Mouse (Mus musculus): ENCODE results near the gene Elf2. TPM values are rescaled to one million over a fixed set of nuclear protein-coding genes. Genes with fewer than 3 reads are reported as not detected.

Gene Elf2
- total RNA-seq, 2 experiments from 2014 or later: 48.5 to 51.8 TPM

DNA sequence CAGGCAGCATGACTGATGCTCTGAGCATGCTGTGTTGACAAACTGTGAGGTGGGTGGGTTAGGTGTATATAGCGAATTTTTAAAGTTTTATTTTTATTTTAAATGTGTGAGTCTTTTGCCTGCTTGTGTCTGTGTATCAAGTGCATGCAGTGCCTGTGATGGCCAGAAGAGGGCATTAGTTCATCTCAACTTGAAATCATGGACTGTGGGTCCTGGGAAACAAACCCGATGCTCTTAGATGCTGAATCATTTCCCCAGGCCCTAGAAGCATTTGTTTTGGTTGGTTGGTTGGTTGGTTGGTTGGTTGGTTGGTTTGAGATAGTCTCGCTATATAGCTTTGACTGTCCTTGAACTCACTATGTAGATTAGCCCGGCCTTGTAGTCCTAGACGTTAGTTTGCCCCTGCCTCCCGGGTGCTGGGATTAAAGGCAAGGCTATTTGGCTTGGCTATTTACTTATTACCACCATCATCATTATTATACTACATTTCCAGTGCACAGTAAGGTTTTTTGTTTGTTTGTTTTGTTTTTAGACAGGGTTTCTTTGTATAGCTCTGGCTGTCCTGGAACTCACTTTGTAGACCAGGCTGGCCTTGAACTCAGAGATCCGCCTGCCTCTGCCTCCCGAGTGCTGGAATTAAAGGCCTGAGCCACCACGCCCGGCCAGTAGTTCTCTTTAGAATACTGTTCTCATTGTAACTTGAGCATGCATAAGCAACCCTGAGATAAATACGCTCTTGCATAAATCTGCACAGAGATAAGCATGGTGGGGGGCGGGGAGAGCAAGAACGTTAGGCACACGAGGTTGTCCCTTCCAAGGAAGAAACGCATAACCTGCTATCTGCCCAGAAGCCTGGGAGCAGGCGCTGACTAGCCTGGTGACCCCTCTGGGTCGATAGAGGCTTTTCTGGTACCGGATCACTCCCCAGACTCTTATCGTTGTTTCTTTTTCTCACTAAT lies 35.1 kb upstream of the Elf2 start:
- peak; percentile 62 for TF ChIP-seq CTCF (IDR thresholded peaks at IDR 0.05)
- H3K27ac ChIP-seq: no peak overlapping the region
- intact Hi-C loops (cut with DNase I): loop anchor here (5.0 kb wide), 1 partner anchor 867 kb away; no protein-coding TSS in a partner anchor
- no peak for DNase-seq (ENCODE audit: extremely low spot score in 1 of 2, low spot score in 2 of 2)
- no peak overlapping the region for H3K4me3 ChIP-seq

DNA sequence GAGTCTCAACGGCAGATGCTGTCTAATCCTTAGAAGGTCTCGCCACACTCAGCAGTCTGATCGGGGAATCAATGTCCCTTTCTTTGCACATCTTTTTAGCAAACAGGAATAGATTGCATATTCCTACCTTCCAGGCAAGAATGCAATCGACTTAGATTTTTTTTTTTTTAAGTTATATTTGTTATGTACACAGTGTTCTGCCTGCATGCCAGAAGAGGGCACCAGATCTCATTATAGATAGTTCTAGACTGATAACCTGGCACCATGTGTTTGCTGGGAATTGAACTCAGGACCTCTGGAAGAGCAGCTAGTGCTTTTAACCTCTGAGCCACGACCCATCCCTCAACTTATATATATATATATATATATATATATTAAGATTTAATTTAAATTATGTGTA lies 33.1 kb upstream of the Elf2 start:
- no peak overlapping the region for H3K27ac ChIP-seq
- intact Hi-C loops (cut with DNase I): no loop called here
- TF ChIP-seq CTCF (IDR thresholded peaks at IDR 0.05): peak; percentile 15
- no peak overlapping the region for H3K4me3 ChIP-seq
- no peak for DNase-seq (ENCODE audit: extremely low spot score in 1 of 2, low spot score in 2 of 2)

DNA sequence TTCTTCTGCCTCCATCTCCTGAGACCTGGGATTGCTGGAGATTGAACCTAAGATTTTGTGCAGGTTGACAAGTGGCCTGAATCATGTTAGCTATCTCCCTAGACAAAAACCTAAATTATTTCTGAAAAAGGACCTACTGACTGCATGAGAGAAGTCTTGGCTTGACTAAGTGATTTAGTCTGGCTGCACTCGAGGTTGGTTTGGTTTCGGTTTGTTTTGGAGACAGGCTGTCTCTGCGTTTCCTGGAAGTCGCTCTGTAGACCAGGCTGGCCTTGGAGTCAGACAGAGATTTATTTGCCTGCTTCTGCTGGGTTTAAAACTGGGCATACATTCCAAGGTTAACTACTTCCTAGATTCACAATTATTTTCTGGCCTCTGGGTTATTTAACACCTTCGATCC lies 32.4 kb upstream of the Elf2 start:
- H3K27ac ChIP-seq: no peak overlapping the region
- DNase-seq (ENCODE audit: extremely low spot score in 1 of 2, low spot score in 2 of 2): no peak
- intact Hi-C loops (cut with DNase I): no loop called here
- TF ChIP-seq CTCF (IDR thresholded peaks at IDR 0.05): no peak
- no peak overlapping the region for H3K4me3 ChIP-seq

DNA sequence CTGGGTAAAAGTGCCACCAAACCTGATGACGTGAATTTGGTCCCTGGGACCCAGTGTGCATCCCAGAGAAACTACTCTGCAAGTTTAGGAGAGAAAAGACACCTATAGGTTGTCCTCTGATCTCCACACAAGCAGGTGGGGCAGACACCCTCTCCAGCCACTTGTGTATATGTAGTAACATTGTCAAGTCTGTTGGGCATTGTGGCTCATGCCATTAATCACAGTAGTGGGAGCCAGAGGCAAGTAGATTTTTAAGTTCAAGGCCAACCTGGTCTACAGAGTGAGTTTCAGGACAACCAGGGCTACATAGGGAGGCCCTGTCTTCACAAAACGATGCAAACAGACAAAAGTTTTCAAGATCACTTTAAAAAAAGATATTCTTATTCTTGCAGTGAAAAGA lies 31.4 kb upstream of the Elf2 start:
- no peak for DNase-seq (ENCODE audit: extremely low spot score in 1 of 2, low spot score in 2 of 2)
- Histone ChIP-seq H3K4me3 (no peak overlapping the region), H3K27ac (no peak overlapping the region)
- no peak for TF ChIP-seq CTCF (IDR thresholded peaks at IDR 0.05)
- intact Hi-C loops (cut with DNase I): no loop called here

DNA sequence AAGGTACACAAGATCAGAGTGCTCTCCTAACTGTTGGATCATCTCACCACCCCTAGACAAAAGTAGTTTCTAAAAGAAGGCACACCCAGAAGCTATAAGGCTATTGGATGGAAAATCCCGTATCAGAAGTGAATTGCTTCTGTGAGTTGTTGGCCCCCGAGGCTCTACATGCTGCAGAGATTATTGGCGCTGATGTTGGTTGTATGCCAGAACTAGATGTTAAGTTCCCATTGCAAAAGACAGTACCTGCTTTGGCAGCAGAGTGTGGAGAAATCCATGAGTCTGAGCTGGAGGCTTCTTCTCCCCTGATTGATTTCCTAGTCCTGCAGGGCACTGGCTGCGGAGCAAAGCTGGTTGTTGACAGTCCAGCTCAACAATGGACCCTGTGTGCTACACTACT lies 27.5 kb upstream of the Elf2 start:
- Histone ChIP-seq H3K27ac (no peak overlapping the region), H3K4me3 (no peak overlapping the region)
- TF ChIP-seq CTCF (IDR thresholded peaks at IDR 0.05): no peak
- no peak for DNase-seq (ENCODE audit: extremely low spot score in 1 of 2, low spot score in 2 of 2)
- intact Hi-C loops (cut with DNase I): loop anchor here (5.0 kb wide), 2 partner anchors 39 to 241 kb away; partner anchors contain the start of gene Ndufc1

DNA sequence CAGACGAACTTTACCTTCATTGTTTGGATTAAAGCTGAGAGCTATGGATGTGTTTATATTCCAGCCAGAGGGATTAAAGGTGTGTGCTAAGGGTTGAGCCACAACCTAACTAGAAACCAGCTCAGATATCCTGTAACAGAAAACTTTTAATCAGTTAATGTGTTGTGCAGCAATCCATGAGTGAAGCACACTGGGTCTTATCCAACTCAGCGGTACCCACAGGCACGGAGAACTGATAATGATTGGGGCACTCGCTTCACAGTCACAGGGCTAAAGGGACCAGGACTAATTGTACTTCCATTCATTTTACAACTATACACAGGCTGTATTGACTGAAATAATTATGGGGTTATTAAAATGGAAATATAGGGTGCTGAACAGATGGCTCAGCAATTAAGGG lies 26.5 kb upstream of the Elf2 start:
- DNase-seq (ENCODE audit: extremely low spot score in 1 of 2, low spot score in 2 of 2): no peak
- intact Hi-C loops (cut with DNase I): loop anchor here (5.0 kb wide), 2 partner anchors 40 to 240 kb away; partner anchors contain the start of gene Ndufc1
- no peak overlapping the region for H3K27ac ChIP-seq
- no peak overlapping the region for H3K4me3 ChIP-seq
- no peak for TF ChIP-seq CTCF (IDR thresholded peaks at IDR 0.05)

DNA sequence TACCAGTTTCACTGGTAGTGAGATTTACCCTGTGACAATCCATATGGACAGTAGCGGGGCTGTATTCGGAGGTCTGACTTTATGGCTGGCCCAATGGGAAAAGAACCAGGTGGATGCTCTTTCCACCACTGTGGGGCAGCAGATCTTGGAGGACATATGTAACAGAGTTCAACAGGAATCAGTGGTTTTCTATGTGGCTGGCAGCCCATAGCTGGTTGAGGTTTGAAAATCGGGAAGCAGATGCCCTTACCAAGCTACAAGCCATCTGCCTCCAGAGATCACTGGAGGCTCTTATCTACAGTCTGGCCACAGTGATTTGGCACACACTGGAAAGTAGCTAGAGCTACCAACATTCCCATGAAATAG lies 25.0 kb upstream of the Elf2 start:
- Histone ChIP-seq H3K27ac (no peak overlapping the region), H3K4me3 (peak overlapping the region; percentile 44; the same call in 1 of the 2 replicates)
- DNase-seq (ENCODE audit: extremely low spot score in 1 of 2, low spot score in 2 of 2): no peak
- no peak; the same call in 1 of the 2 replicates for TF ChIP-seq CTCF (IDR thresholded peaks at IDR 0.05)
- intact Hi-C loops (cut with DNase I): loop anchor here (1.0 to 5.0 kb wide), 6 partner anchors 25 to 238 kb away; partner anchors contain the start of genes Elf2 and Ndufc1

DNA sequence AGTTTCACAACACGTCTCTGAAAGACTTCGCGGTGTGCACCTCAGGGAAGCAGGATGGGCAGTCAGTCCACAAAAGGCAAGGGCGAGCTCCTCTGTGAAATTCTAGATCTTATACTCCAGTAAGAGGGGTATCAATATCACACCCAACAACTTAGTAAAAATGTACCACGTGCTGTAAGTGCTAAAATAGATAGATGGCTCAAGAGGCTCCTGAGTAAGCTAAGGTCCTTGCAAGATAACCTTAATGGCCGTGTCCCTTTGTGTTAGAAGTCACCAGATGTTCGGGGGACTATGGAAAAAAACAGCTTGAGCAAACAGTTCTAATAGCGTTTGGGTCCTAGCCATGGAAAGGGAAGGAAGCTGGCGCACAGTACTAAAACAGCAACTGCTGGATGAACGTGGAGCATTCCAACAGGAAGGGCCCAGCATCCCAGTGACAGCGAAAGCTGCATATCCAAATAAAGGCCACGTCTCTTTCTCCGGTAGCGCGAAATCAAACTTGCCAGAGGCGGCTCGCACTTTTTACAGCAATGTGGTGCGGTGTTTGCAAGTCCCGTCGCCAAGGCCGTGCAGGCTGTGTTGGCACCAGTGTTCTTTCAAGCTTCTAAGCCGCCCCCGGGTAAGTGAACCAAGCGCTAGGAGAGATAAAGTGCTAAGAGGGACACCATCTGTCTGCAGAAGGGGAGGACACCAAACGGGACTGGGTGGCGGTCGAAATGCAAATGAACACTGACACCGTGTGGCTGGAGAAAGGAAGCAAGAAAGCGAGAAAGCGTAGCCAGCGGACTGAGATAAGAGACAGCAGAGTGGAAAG lies 24.4 kb upstream of the Elf2 start:
- peak; percentile 72 to 80 for DNase-seq (ENCODE audit: extremely low spot score in 1 of 2, low spot score in 2 of 2)
- peak overlapping the region; percentile 44 for H3K4me3 ChIP-seq
- no peak overlapping the region for H3K27ac ChIP-seq
- TF ChIP-seq CTCF (IDR thresholded peaks at IDR 0.05): peak; percentile 81
- intact Hi-C loops (cut with DNase I): loop anchor here (1.0 to 5.0 kb wide), 6 partner anchors 24 to 238 kb away; partner anchors contain the start of genes Elf2 and Ndufc1

DNA sequence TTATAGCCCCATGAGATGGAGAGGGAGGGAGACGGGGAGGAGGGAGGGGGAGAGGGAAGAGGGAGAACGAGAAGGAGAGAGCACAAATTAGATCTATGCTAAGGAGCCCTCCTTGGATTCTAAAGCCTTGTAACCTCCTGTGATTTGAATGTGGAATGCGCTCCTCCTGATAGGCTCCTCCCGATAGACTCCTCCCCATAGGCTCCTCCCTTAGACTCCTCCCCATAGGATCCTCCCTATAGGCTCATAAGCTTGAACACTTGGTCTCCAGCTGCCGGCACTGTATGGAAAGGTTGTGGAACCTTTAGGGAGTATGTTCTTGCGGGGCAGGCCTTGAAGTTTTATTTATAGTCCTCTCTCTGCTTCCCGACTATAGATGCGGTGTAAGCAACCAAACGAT lies 20.6 kb upstream of the Elf2 start:
- intact Hi-C loops (cut with DNase I): no loop called here
- DNase-seq (ENCODE audit: extremely low spot score in 1 of 2, low spot score in 2 of 2): no peak
- Histone ChIP-seq H3K4me3 (no peak overlapping the region), H3K27ac (no peak overlapping the region)
- no peak for TF ChIP-seq CTCF (IDR thresholded peaks at IDR 0.05)

DNA sequence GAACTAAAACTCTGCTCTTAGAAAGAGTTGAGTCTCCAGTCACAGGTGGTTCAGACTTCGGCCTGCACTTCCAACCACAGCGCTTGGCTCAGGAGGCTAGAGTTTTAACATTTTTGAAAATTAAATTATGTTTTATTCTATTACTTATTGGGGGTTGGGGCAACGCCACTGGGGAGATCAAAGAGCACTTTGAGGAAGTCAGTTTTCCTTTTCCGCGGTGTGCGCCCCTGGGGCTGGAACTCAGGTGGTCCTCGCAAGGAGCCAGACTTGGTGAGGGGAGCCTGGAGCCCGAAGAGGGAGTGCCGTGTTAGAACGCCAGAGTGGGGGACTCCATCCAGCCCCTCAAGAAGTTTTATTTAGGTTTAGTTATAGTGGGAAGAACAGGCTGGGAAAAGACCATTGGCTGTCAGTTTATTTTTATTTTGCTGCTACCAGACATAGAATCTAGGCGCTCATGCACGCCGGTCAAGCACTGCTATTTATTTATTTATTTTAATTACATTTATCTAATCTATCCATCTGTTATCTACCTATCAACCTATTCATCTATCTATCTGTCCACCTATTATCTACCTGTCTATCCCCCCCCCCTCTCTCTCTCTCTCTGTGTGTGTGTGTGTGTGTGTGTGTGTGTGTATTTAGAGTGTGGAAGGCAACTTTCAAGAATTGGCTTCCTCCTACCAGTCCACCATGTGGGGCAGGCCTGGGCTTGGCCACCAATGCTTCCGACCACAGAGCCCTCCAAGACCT lies 19.3 kb upstream of the Elf2 start:
- no peak overlapping the region for H3K4me3 ChIP-seq
- no peak for TF ChIP-seq CTCF (IDR thresholded peaks at IDR 0.05)
- intact Hi-C loops (cut with DNase I): no loop called here
- no peak for DNase-seq (ENCODE audit: extremely low spot score in 1 of 2, low spot score in 2 of 2)
- H3K27ac ChIP-seq: no peak overlapping the region
